8 mouse cellular contexts compared by ENCODE assay signal in the genomic region with DNA sequence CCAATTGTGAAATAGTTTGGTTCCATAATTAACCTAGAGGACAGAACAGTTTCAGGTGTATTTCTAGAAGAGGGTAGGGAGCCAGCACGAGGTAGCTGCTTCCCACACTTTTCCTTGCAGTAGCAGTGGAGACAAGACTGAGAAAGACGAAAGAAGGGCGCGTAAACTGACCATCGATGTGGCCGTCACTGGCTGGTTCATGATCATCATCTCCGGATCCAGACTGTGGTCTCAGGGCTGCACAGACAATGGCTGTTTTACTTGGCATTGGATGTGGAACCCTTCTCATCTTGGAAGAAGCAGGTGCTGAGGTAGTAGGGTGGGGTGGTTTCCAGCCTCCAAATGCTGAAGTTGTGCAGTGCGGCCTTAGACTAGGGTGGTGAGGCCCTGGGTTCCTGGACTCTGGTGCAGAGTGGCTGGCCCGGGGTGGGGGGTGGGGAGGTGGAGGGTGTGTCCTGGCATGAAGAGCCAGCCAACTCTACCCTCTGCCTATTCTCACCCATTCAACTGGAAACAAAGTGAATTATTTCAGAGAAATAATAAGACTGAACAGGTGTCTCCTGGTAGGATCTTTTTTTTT. TPM values are rescaled to one million over a fixed set of nuclear protein-coding genes. Genes with fewer than 3 reads are reported as not detected.
DNase-seq lines count a peak whose midpoint lies in the region; ATAC-seq lines count a peak whose summit lies in the region.

No protein-coding gene starts in this region.

- DNase-seq in heart, postnatal 36 days = no peak
- peak; percentile 58 for DNase-seq in MN1 (ENCODE audit: low spot score)
- DNase-seq in urinary bladder, postnatal 10 days (ENCODE audit: low spot score) = no peak
- DNase-seq in adrenal gland, adult 8-10 months = no peak

- peak overlapping the region; percentile 78; the same call in 1 of the 2 replicates for H3K27ac ChIP-seq in heart, embryonic 12.5 days (ENCODE audit: poor library complexity, severe bottlenecking)
- no peak overlapping the region for H3K27ac ChIP-seq in hindbrain, embryonic 12.5 days
- H3K27ac ChIP-seq in macrophage = no peak overlapping the region

- H3K9me3 ChIP-seq in heart, embryonic 12.5 days (replicated peaks) = peaks cover 8% of the 10 kb centered on the region
- no peaks in the 10 kb centered on the region for H3K9me3 ChIP-seq in hindbrain, embryonic 12.5 days (replicated peaks)

- peak overlapping the region; percentile 74 for H3K4me3 ChIP-seq in heart, embryonic 12.5 days
- peak overlapping the region; percentile 47 for H3K4me3 ChIP-seq in hindbrain, embryonic 12.5 days
- peak overlapping the region; percentile 53; the same call in 1 of the 2 replicates for H3K4me3 ChIP-seq in macrophage (ENCODE audit: inconsistent target)

- H3K4me1 ChIP-seq in heart, embryonic 12.5 days (replicated peaks) = peaks cover 10% of the 10 kb centered on the region; the same call in 1 of the 2 replicates
- H3K4me1 ChIP-seq in hindbrain, embryonic 12.5 days = peaks cover 9% of the 10 kb centered on the region

- no peaks in the 10 kb centered on the region for H3K79me2 ChIP-seq in macrophage (ENCODE audit: inconsistent target)

- no peak for ATAC-seq in heart, embryonic 12.5 days (ENCODE audit: insufficient number of reproducible peaks, low FRiP score)
- no peak for ATAC-seq in hindbrain, embryonic 12.5 days (ENCODE audit: low FRiP score)
- no peak for ATAC-seq in megakaryocyte progenitor cell, adult 5-6 weeks (replicated peaks; ENCODE audit: poor library complexity)

- H3K9ac ChIP-seq in heart, embryonic 12.5 days = peak overlapping the region; percentile 80
- peak overlapping the region; percentile 77 for H3K9ac ChIP-seq in hindbrain, embryonic 12.5 days

- intact Hi-C loops in heart, postnatal 36 days (cut with DNase I) = loop anchor here (1.0 to 5.0 kb wide), 3 partner anchors 42 to 139 kb away; a partner anchor contains a TSS

- peak overlapping the region; percentile 77 for H3K4me2 ChIP-seq in heart, embryonic 12.5 days
- peak overlapping the region; percentile 81 for H3K4me2 ChIP-seq in hindbrain, embryonic 12.5 days (replicated peaks)

- H3K27me3 ChIP-seq in heart, embryonic 12.5 days (replicated peaks) = no peaks in the 10 kb centered on the region
- H3K27me3 ChIP-seq in hindbrain, embryonic 12.5 days = no peaks in the 10 kb centered on the region

- no peaks in the 10 kb centered on the region for H3K36me3 ChIP-seq in heart, embryonic 12.5 days
- H3K36me3 ChIP-seq in hindbrain, embryonic 12.5 days = no peaks in the 10 kb centered on the region
- H3K36me3 ChIP-seq in macrophage (ENCODE audit: inconsistent target) = no peaks in the 10 kb centered on the region

- WGBS in heart, embryonic 12.5 days = 28% methylated on average over 9 of the region's 9 CpGs
- WGBS in hindbrain, embryonic 12.5 days = 31% methylated on average over 9 of the region's 9 CpGs
- WGBS in macrophage (ENCODE audit: missing documents) = 78% methylated on average over 9 of the region's 9 CpGs

RNA-seq across cellular contexts. Expression of a gene that starts 45.5 kb away (rescaled TPM):
- 17.5 and 18.3 TPM in 2 replicates for polyA plus RNA-seq in heart, embryonic 12.5 days (2016; fragmentation: Nextera tagmentation; extraction: Ambion mirVana)
- total RNA-seq in heart, postnatal 36 days (2021) = 10 to 100 TPM; 52.4 to 55.3 TPM
- polyA plus RNA-seq in hindbrain, embryonic 12.5 days (2016; fragmentation: Nextera tagmentation; extraction: Ambion mirVana) = 18.5 and 19.0 TPM in 2 replicates
- total RNA-seq in macrophage (2018; cell fraction: chromatin; rRNA removed) = 100 to 1,000 TPM in 17 of 26 experiments, 10 to 100 TPM in 9; 61.5 to 434 (median 141) TPM
- 100 to 1,000 TPM in 7 of 26 experiments, 10 to 100 TPM in 19; 62.3 to 154 (median 85.2) TPM for total RNA-seq in macrophage (2018; cell fraction: cytosol; rRNA removed)
- 100 to 1,000 TPM in 21 of 26 experiments, 10 to 100 TPM in 5; 71.7 to 336 (median 153) TPM for total RNA-seq in macrophage (2018; cell fraction: nucleus; rRNA removed)
- 48.8 to 67.1 TPM (median 59.1 TPM) in 3 replicates for polyA plus RNA-seq in macrophage (2018)
- 134 and 142 TPM in 2 replicates for total RNA-seq in megakaryocyte progenitor cell, adult 5-6 weeks (2015)
- 52.9 and 67.5 TPM in 2 replicates for total RNA-seq in megakaryocyte progenitor cell, adult 5-6 weeks (2017)
- 100 to 1,000 TPM in 3 of 4 experiments, 10 to 100 TPM in 1; 95.7 to 109 (median 104) TPM for total RNA-seq in adrenal gland, adult 8-10 months (2022)
